Mouse (Mus musculus): ENCODE results near the gene Ruvbl1. TPM values are rescaled to one million over a fixed set of nuclear protein-coding genes. Genes with fewer than 3 reads are reported as not detected.

Gene Ruvbl1
- total RNA-seq (2012; rRNA removed): 156 and 207 TPM in 2 replicates
- total RNA-seq (2014; rRNA removed): 169 and 172 TPM in 2 replicates
- 159 and 184 TPM in 2 replicates for polyA plus RNA-seq (2012; ENCODE audit: insufficient read length, low read depth)

DNA sequence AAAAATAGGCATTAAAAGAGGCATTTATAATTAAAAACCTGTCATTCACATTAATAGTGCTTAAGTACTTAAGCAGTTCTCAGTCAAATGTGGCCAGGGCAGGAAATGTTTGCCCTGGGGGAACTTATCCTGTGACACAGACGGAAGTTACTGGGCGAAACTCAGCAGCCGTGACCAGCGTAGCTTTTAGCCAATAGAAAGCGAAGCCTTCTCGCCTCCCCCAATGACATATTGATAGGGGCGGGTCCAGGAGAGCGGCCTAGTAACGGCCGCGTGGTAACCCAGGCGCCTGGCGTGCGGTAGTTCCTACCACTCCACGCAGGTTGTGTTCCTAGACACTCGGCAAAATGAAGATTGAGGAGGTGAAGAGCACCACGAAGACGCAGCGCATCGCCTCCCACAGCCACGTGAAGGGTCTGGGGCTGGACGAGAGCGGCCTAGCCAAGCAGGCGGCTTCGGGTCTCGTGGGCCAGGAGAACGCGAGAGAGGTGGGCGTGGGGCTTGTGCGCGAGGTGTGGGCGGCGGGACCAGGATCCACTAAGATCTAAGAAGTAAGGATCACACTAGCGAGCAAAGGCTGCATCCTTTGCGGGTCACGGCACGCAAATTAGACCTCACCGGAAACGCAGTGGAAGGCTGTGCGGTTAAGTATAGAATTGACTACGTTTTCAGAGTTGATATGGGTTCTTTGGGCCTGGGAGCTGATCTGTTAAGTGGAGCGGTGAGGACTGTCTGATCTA lies at the start of gene Ruvbl1:
Gene Ruvbl1 (plus strand): TSS at position 229 of the 740 bp plus-strand sequence.
- peaks cover 26 to 38% of the 10 kb centered on the region in 2 experiments for H3K36me3 ChIP-seq (replicated peaks in 1 of 2; ENCODE audit: control insufficient read depth in 1 of 2, insufficient read depth in 1 of 2, low read length in 1 of 2)
- in situ Hi-C loops (cut with MboI; ENCODE audit: low pct_ligation_motif_present, low pct_unique_long_range_greater_than_20kb, low sequenced_read_pairs): no loop called here
- peak within 1 kb of the TSS; percentile 8; the same call in 1 of the 2 replicates for H3K27ac ChIP-seq (ENCODE audit: insufficient read depth, low read depth)

GRCm38 (mm10) chr6:88416130-88416758 lies 49.0 kb upstream of the Ruvbl1 start:
- Histone ChIP-seq H3K36me3 (replicated peaks in 1 of 2; ENCODE audit: control insufficient read depth in 1 of 2, insufficient read depth in 1 of 2, low read length in 1 of 2) (peaks cover 0 to 9% of the 10 kb centered on the region in 2 experiments), H3K9me3 (replicated peaks; ENCODE audit: low read length) (no peaks in the 10 kb centered on the region), H3K79me2 (replicated peaks; ENCODE audit: control insufficient read depth, extremely low read depth, insufficient read depth, poor library complexity, severe bottlenecking) (no peaks in the 10 kb centered on the region), H3K4me3 (replicated peaks in 1 of 3; ENCODE audit: low read depth in 2 of 3, low read length in 2 of 3, poor library complexity in 1 of 3) (no peak overlapping the region), H3K4me1 (ENCODE audit: control insufficient read depth in 1 of 2, insufficient read depth in 2 of 2) (peaks cover 3 to 72% of the 10 kb centered on the region in 2 experiments), H3K4me2 (ENCODE audit: insufficient read depth, low read depth, poor library complexity, severe bottlenecking) (no peak overlapping the region), H3K27ac (ENCODE audit: insufficient read depth, low read depth) (no peak overlapping the region), H3K27me3 (replicated peaks) (no peaks in the 10 kb centered on the region), H3K9ac (ENCODE audit: insufficient read depth, low read depth) (no peak overlapping the region)
- peak; percentile 16 for DNase-seq (ENCODE audit: extremely low read depth)
- no peak for TF ChIP-seq ZNF384 (IDR thresholded peaks at IDR 0.05; ENCODE audit: low read depth, low read length)
- in situ Hi-C loops (cut with MboI; ENCODE audit: low pct_ligation_motif_present, low pct_unique_long_range_greater_than_20kb, low sequenced_read_pairs) (no loop called here), dilution Hi-C loops (cut with MboI; ENCODE audit: extremely low pct_ligation_motif_present, extremely low pct_unique_long_range_greater_than_20kb, low sequenced_read_pairs) (no loop called here)

More for the DNA sequence above, at the start of gene Ruvbl1:
- no peaks in the 10 kb centered on the region for H3K9me3 ChIP-seq (replicated peaks; ENCODE audit: low read length)
- H3K4me1 ChIP-seq (ENCODE audit: control insufficient read depth in 1 of 2, insufficient read depth in 2 of 2): peaks cover 14 to 41% of the 10 kb centered on the region in 2 experiments
- H3K4me3 ChIP-seq (replicated peaks in 1 of 3; ENCODE audit: low read depth in 2 of 3, low read length in 2 of 3, poor library complexity in 1 of 3): peak within 1 kb of the TSS; percentile 77 to 95 (median 87)
- H3K79me2 ChIP-seq (replicated peaks; ENCODE audit: control insufficient read depth, extremely low read depth, insufficient read depth, poor library complexity, severe bottlenecking): peaks cover 24% of the 10 kb centered on the region
- peak; percentile 97 for DNase-seq (ENCODE audit: extremely low read depth)
- TF ChIP-seq JUN (IDR thresholded peaks at IDR 0.05; ENCODE audit: insufficient read depth, low read depth, low read length) (no peak), ETS1 (conservative IDR thresholded peaks at IDR 0.05; ENCODE audit: low read depth, low read length) (no peak), ZKSCAN1 (IDR thresholded peaks at IDR 0.05; ENCODE audit: borderline replicate concordance, low read depth, low read length) (no peak), E2F4 (IDR thresholded peaks at IDR 0.05; ENCODE audit: insufficient replicate concordance, low read depth, low read length) (no peak), TBP (conservative IDR thresholded peaks at IDR 0.05; ENCODE audit: low read depth, low read length) (peak; percentile 86), RCOR1 (conservative IDR thresholded peaks at IDR 0.05; ENCODE audit: low read depth, low read length) (no peak), POLR2A (IDR thresholded peaks at IDR 0.05; ENCODE audit: low read depth, low read length) (peak; percentile 65), SMC3 (IDR thresholded peaks at IDR 0.05; ENCODE audit: low read depth, low read length) (no peak), MAZ (IDR thresholded peaks at IDR 0.05; ENCODE audit: low read depth, low read length) (peak; percentile 38; the same call in 1 of the 2 replicates), MAX (IDR thresholded peaks at IDR 0.05; ENCODE audit: low read length) (peak; percentile 92), IRF4 (IDR thresholded peaks at IDR 0.05; ENCODE audit: low read depth, low read length) (peak; percentile 82), POLR2AphosphoS2 (IDR thresholded peaks at IDR 0.05; ENCODE audit: low read depth, low read length) (no peak), BHLHE40 (IDR thresholded peaks at IDR 0.05; ENCODE audit: low read depth, low read length) (no peak), MXI1 (IDR thresholded peaks at IDR 0.05; ENCODE audit: low read depth, low read length) (peak; percentile 95), MYC (IDR thresholded peaks at IDR 0.05; ENCODE audit: low read depth, low read length) (peak; percentile 95), USF2 (conservative IDR thresholded peaks at IDR 0.05; ENCODE audit: low read depth, low read length) (no peak), MEF2A (IDR thresholded peaks at IDR 0.05; ENCODE audit: borderline replicate concordance, low read depth, low read length) (peak; percentile 23; the same call in 1 of the 2 replicates), SIN3A (IDR thresholded peaks at IDR 0.05; ENCODE audit: low read length) (peak; percentile 40; the same call in 1 of the 2 replicates), NELFE (IDR thresholded peaks at IDR 0.05; ENCODE audit: low read depth, low read length) (peak; percentile 59), KAT2A (IDR thresholded peaks at IDR 0.05; ENCODE audit: insufficient replicate concordance, low read length) (peak; percentile 79; the same call in 1 of the 2 replicates), EP300 (IDR thresholded peaks at IDR 0.05; ENCODE audit: low read length) (no peak), JUND (conservative IDR thresholded peaks at IDR 0.05; ENCODE audit: low read depth, low read length) (no peak), ZMIZ1 (IDR thresholded peaks at IDR 0.05; ENCODE audit: low read depth, low read length) (peak; percentile 77; the same call in 1 of the 2 replicates), USF1 (IDR thresholded peaks at IDR 0.05; ENCODE audit: low read depth, low read length) (no peak), CHD2 (IDR thresholded peaks at IDR 0.05; ENCODE audit: low read length) (peak; percentile 93), CHD1 (IDR thresholded peaks at IDR 0.05; ENCODE audit: low read depth, low read length) (no peak), HCFC1 (IDR thresholded peaks at IDR 0.05; ENCODE audit: low read depth, low read length) (peak; percentile 87), ELF1 (IDR thresholded peaks at IDR 0.05; ENCODE audit: low read depth, low read length) (peak; percentile 80), MAFK (IDR thresholded peaks at IDR 0.05; ENCODE audit: insufficient replicate concordance, low read length) (no peak), NRF1 (IDR thresholded peaks at IDR 0.05; ENCODE audit: low read depth, low read length) (0 out of 2 replicates have a peak, but pooled peaks have one; percentile 20), CTCF (conservative IDR thresholded peaks at IDR 0.05 in 1 of 2, IDR thresholded peaks at IDR 0.05 in 1 of 2; ENCODE audit: low read depth in 2 of 2, low read length in 2 of 2) (no peak), ZNF384 (IDR thresholded peaks at IDR 0.05; ENCODE audit: low read depth, low read length) (no peak), TCF12 (IDR thresholded peaks at IDR 0.05; ENCODE audit: low read depth, low read length) (peak; percentile 80), PAX5 (IDR thresholded peaks at IDR 0.05; ENCODE audit: low read length) (peak; percentile 94), RAD21 (IDR thresholded peaks at IDR 0.05; ENCODE audit: low read depth, low read length) (no peak), GABPA (IDR thresholded peaks at IDR 0.05; ENCODE audit: insufficient replicate concordance, low read depth, low read length) (peak; percentile 7; the same call in 1 of the 2 replicates), UBTF (IDR thresholded peaks at IDR 0.05; ENCODE audit: low read depth, low read length) (no peak), ZC3H11A (IDR thresholded peaks at IDR 0.05; ENCODE audit: low read depth, low read length) (no peak)
- dilution Hi-C loops (cut with MboI; ENCODE audit: extremely low pct_ligation_motif_present, extremely low pct_unique_long_range_greater_than_20kb, low sequenced_read_pairs): no loop called here
- no peaks in the 10 kb centered on the region for H3K27me3 ChIP-seq (replicated peaks)
- peak within 1 kb of the TSS; percentile 51 for H3K9ac ChIP-seq (ENCODE audit: insufficient read depth, low read depth)
- H3K4me2 ChIP-seq (ENCODE audit: insufficient read depth, low read depth, poor library complexity, severe bottlenecking): peak within 1 kb of the TSS; percentile 72
